Mouse (Mus musculus) right cerebral cortex, postnatal 10 days (tissue): ENCODE results near the gene Cyba.
A peak's percentile ranks its signal among the peaks of the same experiment; 100 is the strongest.

Source experiments
- DNase-seq, 2 experiments: peaks; one replicate each; pipeline ENCODE4 v3.0.0; 2021; ENCODE audit warnings: low spot score in 2 of 2

Cyba gene

GRCm38 (mm10) chr8:122421376-122422070 lies 11.2 kb downstream of the Cyba start, which contains the start of gene Il17c:
Il17c (plus strand) TSS chr8:122422020.
- no peak for DNase-seq

GRCm38 (mm10) chr8:122419881-122420555 lies 12.7 kb downstream of the Cyba start:
- peak; percentile 53 to 69 for DNase-seq

GRCm38 (mm10) chr8:122415554-122415953 lies 17.2 kb downstream of the Cyba start:
- DNase-seq, result no peak

GRCm38 (mm10) chr8:122414311-122414710 lies 18.4 kb downstream of the Cyba start:
- no peak for DNase-seq

- DNase-seq, result no peak
Measured at GRCm38 (mm10) chr8:122407678-122408077, 25.1 kb downstream of the Cyba start.

- DNase-seq, result no peak
Measured at GRCm38 (mm10) chr8:122405146-122405805, 27.5 kb downstream of the Cyba start.

GRCm38 (mm10) chr8:122398186-122398585 lies 34.5 kb downstream of the Cyba start:
- no peak for DNase-seq

GRCm38 (mm10) chr8:122395291-122395690 lies 37.4 kb downstream of the Cyba start:
- no peak for DNase-seq

GRCm38 (mm10) chr8:122393717-122394116 lies 39.0 kb downstream of the Cyba start:
- DNase-seq, result no peak

GRCm38 (mm10) chr8:122390758-122391157 lies 42.0 kb downstream of the Cyba start:
- DNase-seq, result no peak

GRCm38 (mm10) chr8:122389357-122389756 lies 43.4 kb downstream of the Cyba start:
- DNase-seq, result no peak

GRCm38 (mm10) chr8:122383039-122383438 lies 49.7 kb downstream of the Cyba start:
- no peak for DNase-seq

GRCm38 (mm10) chr8:122376365-122377231 lies 56.1 kb downstream of the Cyba start, which contains the start of gene Zc3h18:
Zc3h18 (plus strand) TSS chr8:122376609.
- peak; percentile 99 to 100 for DNase-seq

- DNase-seq, result no peak
Measured at GRCm38 (mm10) chr8:122375751-122376364, 56.9 kb downstream of the Cyba start.

- DNase-seq, result no peak
Measured at GRCm38 (mm10) chr8:122375320-122375719, 57.4 kb downstream of the Cyba start.
